Mouse (Mus musculus) frontal cortex, adult (tissue): ENCODE measurements around the gene Casp7.
A peak's percentile ranks its signal among the peaks of the same experiment; 100 is the strongest.
"Not testable (repeated sequence)": the region's sequence is repeated elsewhere in the genome, so short reads cannot be mapped to it uniquely, and the experiment has no call there.

ENCODE experiments used
- ATAC-seq: cut with Nextera tagmentation; 2 replicates; pipeline ENCODE4 v1.9.2; 2017; ENCODE audit warnings: mild to moderate bottlenecking, moderate library complexity, mixed read lengths; ENCODE audit not compliant: low TSS enrichment

The Casp7 gene

GRCm38 (mm10) chr19:56396669-56397621, at the start of gene Casp7:
TSS of gene Casp7 (plus strand) at chr19:56397129.
- peak; percentile 92 for ATAC-seq

DNA sequence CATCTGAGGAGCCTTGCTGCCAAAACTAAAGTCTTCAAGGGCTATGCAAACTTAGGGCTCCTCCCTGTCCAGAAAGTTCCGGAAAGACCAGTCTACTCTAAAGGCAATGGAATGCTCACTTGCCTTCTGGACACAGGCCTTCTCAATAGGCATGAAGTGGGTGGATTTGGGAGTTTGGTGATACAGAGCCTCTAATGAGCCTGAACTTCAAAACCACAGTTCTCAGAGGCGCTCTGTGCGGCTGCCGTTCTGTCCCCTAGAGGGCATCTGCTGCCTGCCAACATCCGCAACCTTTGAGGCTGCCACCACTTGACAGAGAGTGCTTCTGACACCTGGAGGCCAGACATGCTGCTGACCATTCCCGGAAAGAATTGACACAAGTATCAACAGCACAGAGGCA, 47.6 kb upstream of the Casp7 start:
- no peak for ATAC-seq

- no peak for ATAC-seq
Measured at GRCm38 (mm10) chr19:56353689-56354088, 43.2 kb upstream of the Casp7 start.

- no peak for ATAC-seq
Measured at GRCm38 (mm10) chr19:56355201-56355600, 41.7 kb upstream of the Casp7 start.

DNA sequence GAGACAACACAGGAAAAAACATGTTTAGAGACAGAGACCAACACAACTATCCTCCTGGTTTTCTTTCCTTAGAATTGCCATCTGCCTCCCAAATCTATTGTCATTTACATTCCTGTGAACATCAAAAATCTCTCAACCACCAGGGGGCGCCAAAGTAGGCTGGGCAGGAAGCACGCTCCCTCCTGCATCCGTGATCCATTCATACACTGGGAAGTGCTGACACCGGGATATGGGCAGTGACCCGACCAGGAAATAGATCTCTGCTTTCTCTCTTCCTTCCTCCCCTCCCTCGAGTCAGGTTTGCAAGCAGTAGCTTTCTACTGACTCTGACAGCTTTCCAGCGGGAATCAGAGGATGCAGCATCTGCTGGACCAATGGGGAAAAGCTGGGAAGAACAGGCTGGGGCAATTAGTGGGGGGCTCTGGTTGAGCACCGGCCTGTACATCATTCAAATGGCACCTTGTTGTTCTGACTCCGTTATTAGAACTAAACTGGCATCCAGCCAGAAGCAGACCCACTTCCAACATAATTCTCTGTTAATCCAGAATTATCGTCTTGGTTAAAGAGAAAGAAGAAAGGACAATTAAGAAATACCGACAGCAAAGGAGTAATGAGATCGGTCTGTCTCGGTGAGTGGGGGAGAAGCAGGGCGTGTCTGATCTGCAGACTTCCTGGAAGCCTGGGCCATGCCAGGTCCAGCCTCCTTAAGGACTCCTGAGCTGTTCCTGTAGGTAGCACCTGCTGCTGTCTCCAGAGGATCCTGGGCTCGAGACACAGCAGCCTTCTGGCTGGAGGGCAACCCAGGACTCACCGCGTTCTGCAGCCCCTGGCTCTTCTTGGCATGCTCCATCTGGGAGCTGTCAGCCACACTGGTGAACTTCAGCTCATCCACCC, 40.2 kb upstream of the Casp7 start:
- ATAC-seq: peak; percentile 84

DNA sequence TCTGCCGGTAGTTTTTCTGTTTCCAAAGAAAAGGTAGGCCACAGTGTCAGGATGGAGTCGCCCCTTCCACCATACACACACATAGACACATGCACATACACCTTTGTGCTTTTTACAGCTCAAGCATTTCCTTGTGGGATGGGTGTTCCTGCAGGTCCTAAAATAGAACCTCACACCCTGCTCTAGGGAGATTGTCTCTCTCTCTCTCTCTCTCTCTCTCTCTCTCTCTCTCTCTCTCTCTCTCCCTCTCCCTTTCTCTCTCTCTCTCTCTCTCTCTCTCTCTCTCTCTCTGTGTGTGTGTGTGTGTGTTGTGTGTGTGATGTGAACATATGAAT, 39.6 kb upstream of the Casp7 start:
- ATAC-seq: not testable (repeated sequence)

- no peak for ATAC-seq
Measured at GRCm38 (mm10) chr19:56358890-56359289, 38.0 kb upstream of the Casp7 start.

DNA sequence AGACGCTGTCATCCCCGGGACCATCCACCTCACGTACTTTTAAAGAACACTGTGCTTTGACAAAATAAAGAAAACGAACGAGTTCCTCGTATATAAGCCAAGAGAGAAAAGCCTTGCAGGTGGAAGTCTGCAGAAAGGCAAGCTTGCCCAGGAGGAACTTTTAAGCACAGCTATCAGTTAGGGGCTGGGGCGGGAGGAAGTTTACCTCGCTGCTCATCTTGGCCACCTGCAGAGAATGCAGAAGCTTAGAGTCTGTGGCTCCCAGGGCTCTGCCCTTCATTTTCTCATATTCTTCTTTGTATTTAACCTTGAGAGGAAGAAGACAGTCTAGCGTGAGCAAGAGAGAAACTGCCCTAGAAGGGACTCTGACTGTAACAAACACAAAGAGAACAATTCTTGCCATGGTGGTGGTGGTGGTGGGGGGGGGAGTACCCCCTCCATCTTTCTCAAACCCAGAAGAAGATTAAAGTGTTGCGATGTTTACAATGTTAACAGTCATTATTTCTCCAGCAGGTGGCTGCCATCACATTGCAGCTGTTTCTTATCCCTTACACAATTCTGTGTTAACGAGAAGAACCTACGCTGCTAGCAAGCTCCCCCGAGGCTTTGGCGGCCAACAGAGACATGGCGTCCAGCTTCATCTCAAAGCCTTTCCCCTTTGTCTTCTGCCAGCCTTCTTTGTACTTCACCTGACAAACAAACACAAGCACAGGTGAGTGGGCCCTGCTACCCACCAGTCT, 33.0 kb upstream of the Casp7 start:
- ATAC-seq: no peak

- no peak for ATAC-seq
Measured at GRCm38 (mm10) chr19:56364563-56364962, 32.4 kb upstream of the Casp7 start.

GRCm38 (mm10) chr19:56366168-56366567, 30.8 kb upstream of the Casp7 start:
- no peak for ATAC-seq

DNA sequence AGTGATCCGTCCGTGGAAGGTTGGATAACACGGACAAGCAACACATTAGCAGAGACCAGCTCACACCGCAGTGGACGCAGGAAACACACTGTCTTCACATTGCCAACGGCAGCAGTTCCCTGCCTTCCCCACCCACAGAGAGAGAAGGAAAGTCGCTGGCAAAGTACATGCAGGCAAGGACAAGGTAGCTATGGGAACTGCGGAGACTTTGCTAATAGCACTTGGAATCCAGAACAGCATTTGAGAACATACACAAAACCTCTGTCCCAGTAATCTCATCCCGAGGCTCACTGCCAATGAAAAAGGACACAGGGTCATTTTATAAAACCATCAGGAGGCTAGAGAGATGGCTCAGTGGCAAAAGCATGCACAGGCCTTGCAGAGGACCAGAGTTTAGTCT, 30.3 kb upstream of the Casp7 start:
- ATAC-seq: peak; percentile 62; the same call in 1 of the 2 replicates

DNA sequence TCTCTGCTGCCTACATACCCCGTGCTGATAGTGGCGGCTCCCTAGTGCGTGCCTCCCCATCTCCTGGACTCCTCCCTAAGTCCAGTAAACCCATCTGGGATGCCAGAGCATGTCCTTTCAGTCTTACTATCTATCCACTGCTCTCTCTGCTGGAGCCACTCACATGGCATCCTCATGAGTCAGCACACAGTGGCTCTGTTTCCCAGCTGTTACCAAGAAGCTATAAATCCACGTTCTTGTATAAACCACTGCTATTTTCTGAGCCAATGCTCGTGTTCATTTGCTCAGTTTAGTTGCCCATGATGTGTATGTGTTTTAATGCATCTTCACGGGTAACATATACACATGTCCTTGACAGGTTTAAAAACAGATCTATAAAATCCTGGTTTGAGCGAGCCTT, 29.2 kb upstream of the Casp7 start:
- ATAC-seq: peak; percentile 80

DNA sequence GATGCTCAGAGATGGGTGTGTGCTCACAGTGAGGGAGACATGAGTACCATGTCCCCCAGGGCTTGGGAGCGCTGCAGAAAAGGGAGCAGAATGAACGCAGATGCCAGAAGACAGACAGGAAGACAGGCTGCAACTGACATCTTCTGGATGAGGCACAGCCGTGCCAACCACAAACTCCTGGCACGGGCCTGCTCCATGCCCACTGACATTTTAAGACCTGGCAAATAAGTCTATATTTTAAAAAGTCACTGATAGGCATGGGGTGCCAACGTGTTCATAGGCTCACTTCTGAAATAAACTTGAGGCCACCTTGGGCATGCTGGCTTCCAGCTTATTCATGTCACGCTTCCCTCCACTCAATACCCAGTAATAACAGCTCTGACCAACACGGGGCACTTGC, 28.0 kb upstream of the Casp7 start:
- ATAC-seq: no peak

DNA sequence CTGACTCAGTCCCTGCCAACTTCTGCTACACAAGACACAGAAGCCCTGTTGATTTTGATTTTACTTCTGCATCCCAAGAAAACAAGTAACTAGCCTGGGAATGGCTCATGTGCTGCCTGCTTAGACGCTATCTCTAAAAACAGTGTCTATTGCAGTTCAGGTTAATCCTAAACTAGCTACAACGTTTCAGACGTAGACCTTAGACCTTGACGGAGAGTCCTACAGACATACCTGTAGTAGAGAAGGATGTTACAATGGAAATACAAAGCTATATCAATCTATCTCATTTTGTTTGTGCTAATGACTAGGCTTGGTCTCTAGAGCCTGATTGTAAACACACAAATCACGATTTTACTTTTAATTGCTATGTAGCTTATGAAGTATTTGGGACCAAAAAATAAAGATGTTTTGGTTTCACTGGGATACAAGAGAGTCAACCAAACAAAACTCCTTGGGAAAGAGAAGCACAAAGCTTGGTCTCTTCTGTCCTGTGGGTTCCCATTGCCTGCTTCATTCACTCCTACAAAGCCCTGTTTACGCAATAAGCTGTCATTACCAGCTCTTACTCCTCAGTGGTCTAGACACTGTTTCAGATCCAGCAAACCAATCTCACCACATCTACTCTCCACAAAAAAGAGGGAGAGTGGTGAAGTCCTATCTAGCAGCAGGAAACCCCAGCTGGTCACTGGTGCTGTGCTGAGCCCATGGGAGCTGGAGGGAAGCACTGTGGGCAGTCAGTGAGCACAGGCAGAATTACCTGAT, 26.4 kb upstream of the Casp7 start:
- no peak for ATAC-seq

DNA sequence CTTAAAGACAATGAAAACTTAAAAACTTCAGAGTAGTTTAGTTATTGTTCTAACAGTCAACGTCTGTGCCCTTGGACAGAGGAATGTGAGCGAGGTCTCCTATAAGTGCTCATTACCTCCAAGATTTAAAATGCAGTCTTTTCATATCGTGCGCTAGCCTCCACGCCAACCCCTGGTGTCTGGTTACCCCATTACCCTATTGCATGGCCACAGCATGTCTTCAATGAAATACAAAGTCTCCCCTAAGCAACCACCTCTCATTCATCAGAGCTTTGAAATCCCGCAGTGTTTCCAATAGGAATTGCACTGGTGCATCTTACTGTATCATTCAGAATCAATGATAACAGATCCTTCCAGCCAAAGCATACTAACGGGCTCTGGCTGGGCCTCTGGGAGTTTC, 24.7 kb upstream of the Casp7 start:
- no peak for ATAC-seq

DNA sequence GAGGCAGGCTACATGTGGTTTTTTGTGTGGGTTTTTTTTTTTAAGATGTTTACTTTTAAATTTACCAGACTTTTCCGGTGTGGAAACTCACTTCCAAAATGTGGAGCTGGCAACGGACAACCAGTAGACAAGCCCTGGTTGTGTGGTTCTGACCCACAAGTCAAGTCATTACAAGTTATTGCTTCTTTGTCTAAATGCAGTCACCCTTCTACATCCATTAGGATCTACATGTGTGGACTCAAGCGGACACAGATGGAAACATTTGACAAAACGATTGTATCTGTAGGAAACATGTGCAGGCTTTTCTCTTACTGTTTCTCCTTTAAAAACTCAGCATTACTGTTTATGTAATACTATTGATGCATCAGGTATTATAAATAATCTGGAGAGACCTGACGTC, 23.7 kb upstream of the Casp7 start:
- ATAC-seq: no peak

DNA sequence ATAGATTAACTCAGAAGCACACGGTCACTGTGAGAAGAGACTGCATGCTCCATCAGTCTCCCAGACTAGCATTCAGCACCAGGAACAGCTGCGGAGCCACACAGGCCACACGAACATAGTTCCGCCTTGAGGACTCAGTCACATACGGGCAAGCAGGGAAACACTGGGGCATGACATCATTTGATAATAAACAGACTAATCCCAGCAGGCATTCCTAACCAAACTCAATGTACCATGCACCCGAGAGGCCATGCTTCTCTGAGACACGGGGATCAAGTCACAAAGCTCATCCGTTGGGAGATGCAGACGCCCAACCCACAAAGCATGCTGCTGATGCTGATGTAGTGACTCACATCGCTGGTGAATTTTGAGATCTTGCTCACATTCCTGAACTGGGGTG, 22.9 kb upstream of the Casp7 start:
- no peak for ATAC-seq

DNA sequence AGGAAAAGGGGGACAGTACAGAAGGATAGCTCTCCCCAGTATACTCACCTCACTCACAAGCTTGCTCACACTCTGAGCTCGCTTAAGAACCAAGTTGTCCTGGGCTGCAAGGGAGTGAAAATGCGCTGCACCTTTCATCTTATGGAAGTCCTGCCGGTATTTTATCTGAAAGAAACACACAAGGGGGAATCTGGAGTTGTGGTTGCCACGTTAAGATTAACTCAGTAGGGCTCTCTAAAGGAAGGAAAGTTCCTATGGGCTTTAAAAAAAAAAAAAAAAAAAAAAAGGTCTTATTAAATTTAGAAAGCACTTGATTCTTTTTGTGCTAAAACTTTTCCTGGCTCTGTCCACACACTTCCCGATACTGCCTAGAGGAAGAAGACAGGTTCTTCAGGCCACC, 18.9 kb upstream of the Casp7 start:
- ATAC-seq: no peak

DNA sequence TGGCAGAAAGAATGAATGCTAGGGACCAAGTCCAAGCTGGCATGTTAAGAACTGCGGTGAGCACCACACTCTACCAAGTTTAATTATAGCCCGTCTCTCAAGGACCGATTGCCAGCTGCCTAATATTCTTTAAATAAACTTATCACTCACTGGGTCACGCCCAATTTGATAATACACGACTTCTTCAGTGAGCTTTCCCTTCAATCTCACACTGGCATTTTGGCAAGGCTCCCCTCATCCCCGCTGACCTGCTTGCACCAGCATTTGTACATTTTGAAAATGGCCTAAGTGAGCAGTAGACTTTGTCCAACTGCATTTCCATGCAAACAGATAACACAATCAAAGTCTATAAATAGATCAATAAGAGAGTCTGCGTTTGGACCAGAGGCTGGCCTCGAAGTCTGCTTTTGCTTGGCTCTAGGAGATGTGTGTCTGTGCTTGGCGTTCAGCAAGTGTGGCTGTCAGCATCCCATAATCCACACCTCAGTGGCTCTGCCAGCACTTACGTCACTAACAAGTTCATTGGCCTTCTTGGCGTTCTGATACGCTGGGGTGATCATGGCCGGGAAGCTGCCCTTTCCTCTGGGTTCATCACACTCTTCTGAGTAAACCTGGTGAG, 18.3 kb upstream of the Casp7 start:
- ATAC-seq: no peak

- ATAC-seq: no peak
Measured at GRCm38 (mm10) chr19:56380341-56380740, 16.6 kb upstream of the Casp7 start.

GRCm38 (mm10) chr19:56381407-56381806, 15.5 kb upstream of the Casp7 start:
- no peak for ATAC-seq
